Mouse (Mus musculus): ENCODE data around the gene Ssr2. TPM values are rescaled to one million over a fixed set of nuclear protein-coding genes. Genes with fewer than 3 reads are reported as not detected.
A peak's percentile ranks its signal among the peaks of the same experiment; 100 is the strongest.

Gene Ssr2
- polyA plus RNA-seq, 1 experiment from 2014 or later = 307 TPM

GRCm38 (mm10) chr3:88546674-88547418 is 28.8 kb upstream of the Ssr2 start:
- 59% methylated on average over 6 of the region's 6 CpGs for WGBS
- H3K9ac ChIP-seq (ENCODE audit: low read length) = peak overlapping the region; percentile 36; the same call in 1 of the 2 replicates
- no peaks in the 10 kb centered on the region for H3K9me3 ChIP-seq (replicated peaks; ENCODE audit: control insufficient read depth, low read length)
- H3K4me2 ChIP-seq (ENCODE audit: low read depth, low read length) = peak overlapping the region; percentile 50
- 0 out of 2 replicates have a peak, but pooled peaks have one; percentile 38 for ATAC-seq (ENCODE audit: insufficient read depth, low FRiP score)
- peak overlapping the region; percentile 70 for H3K27ac ChIP-seq (ENCODE audit: low read length)
- no peaks in the 10 kb centered on the region for H3K36me3 ChIP-seq (ENCODE audit: control insufficient read depth, insufficient read depth, low read length)
- no peaks in the 10 kb centered on the region for H3K27me3 ChIP-seq (ENCODE audit: control insufficient read depth, insufficient read depth, low read length)
- peak overlapping the region; percentile 33 for H3K4me3 ChIP-seq (replicated peaks; ENCODE audit: low read length)
- H3K4me1 ChIP-seq (ENCODE audit: control insufficient read depth, insufficient read depth, low read length) = peaks cover 8% of the 10 kb centered on the region; the same call in 1 of the 2 replicates

GRCm38 (mm10) chr3:88548180-88548917 is 27.3 kb upstream of the Ssr2 start, which contains the start of gene Rab25:
Rab25 (minus strand) TSS chr3:88548300.
- Histone ChIP-seq H3K36me3 (ENCODE audit: control insufficient read depth, insufficient read depth, low read length) (no peaks in the 10 kb centered on the region), H3K4me1 (ENCODE audit: control insufficient read depth, insufficient read depth, low read length) (peaks cover 11% of the 10 kb centered on the region), H3K9me3 (replicated peaks; ENCODE audit: control insufficient read depth, low read length) (no peaks in the 10 kb centered on the region), H3K27ac (ENCODE audit: low read length) (peak within 1 kb of the TSS; percentile 86), H3K9ac (ENCODE audit: low read length) (peak within 1 kb of the TSS; percentile 63), H3K27me3 (ENCODE audit: control insufficient read depth, insufficient read depth, low read length) (no peaks in the 10 kb centered on the region), H3K4me2 (ENCODE audit: low read depth, low read length) (peak within 1 kb of the TSS; percentile 50), H3K4me3 (replicated peaks; ENCODE audit: low read length) (peak within 1 kb of the TSS; percentile 44)
- peak; percentile 55 for ATAC-seq (ENCODE audit: insufficient read depth, low FRiP score)
- 34% methylated on average over 18 of the region's 18 CpGs for WGBS

DNA sequence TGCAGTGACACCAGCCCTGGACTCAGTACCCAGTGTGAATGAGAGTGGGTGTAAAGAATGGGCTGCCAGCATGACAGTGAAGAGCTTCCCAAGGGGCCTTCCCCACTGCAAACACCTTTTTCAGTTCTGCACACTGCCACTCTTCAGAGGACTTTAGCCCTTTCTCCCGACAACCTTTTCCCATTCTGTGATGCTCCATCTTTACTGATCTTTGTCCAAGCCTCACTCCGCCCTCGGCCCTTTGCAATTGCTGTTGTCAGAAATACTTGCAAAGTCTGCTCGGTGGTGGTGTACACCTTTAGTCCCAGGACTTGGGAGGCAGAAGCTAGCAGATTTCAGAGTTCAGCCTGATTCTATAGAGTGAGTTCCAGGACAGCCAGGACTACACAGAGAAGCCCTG is 24.1 kb upstream of the Ssr2 start:
- WGBS = 80% methylated on average over 4 of the region's 4 CpGs
- H3K27me3 ChIP-seq (ENCODE audit: control insufficient read depth, insufficient read depth, low read length) = no peaks in the 10 kb centered on the region
- no peak for ATAC-seq (ENCODE audit: insufficient read depth, low FRiP score)
- H3K36me3 ChIP-seq (ENCODE audit: control insufficient read depth, insufficient read depth, low read length) = no peaks in the 10 kb centered on the region
- peak overlapping the region; percentile 67 for H3K4me3 ChIP-seq (replicated peaks; ENCODE audit: low read length)
- peaks cover 20% of the 10 kb centered on the region for H3K4me1 ChIP-seq (ENCODE audit: control insufficient read depth, insufficient read depth, low read length)
- peak overlapping the region; percentile 86; the same call in 1 of the 2 replicates for H3K9ac ChIP-seq (ENCODE audit: low read length)
- H3K4me2 ChIP-seq (ENCODE audit: low read depth, low read length) = peak overlapping the region; percentile 87
- no peak overlapping the region for H3K27ac ChIP-seq (ENCODE audit: low read length)
- no peaks in the 10 kb centered on the region for H3K9me3 ChIP-seq (replicated peaks; ENCODE audit: control insufficient read depth, low read length)

DNA sequence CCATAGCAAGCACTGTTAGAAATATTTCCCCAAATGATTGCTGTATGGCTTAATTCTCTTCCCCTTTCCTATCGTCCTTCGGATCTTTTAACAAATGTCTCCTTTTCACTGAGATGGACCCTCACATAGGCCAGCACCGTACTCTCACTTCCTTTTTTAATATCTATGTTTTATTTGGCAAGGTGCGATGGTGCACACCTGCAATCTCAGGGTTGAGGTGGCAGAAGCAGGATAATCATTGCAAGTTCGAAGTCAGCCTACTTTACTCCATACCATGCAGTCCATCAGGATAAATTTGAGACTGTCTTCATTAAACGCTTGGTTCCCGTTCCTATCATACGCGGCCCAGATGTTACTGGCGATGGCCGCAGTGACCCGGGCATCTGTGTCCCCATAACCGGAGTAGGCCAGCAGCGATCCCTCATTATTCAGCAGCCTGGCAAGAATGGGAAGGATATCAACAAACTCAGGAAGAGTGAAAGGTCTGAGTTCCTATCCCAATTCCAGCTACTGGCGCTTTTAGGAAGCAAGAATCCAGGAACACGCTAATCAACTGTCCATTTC is 23.5 kb upstream of the Ssr2 start:
- H3K4me1 ChIP-seq (ENCODE audit: control insufficient read depth, insufficient read depth, low read length) = peaks cover 20% of the 10 kb centered on the region
- peak overlapping the region; percentile 99 for H3K27ac ChIP-seq (ENCODE audit: low read length)
- H3K4me2 ChIP-seq (ENCODE audit: low read depth, low read length) = peak overlapping the region; percentile 87
- H3K36me3 ChIP-seq (ENCODE audit: control insufficient read depth, insufficient read depth, low read length) = no peaks in the 10 kb centered on the region; the same call in 1 of the 2 replicates
- H3K27me3 ChIP-seq (ENCODE audit: control insufficient read depth, insufficient read depth, low read length) = no peaks in the 10 kb centered on the region
- peak overlapping the region; percentile 86 for H3K9ac ChIP-seq (ENCODE audit: low read length)
- 14% methylated on average over 16 of the region's 16 CpGs for WGBS
- no peaks in the 10 kb centered on the region for H3K9me3 ChIP-seq (replicated peaks; ENCODE audit: control insufficient read depth, low read length)
- no peak for ATAC-seq (ENCODE audit: insufficient read depth, low FRiP score)
- H3K4me3 ChIP-seq (replicated peaks; ENCODE audit: low read length) = peak overlapping the region; percentile 67

- peak within 1 kb of the TSS; percentile 67 for H3K4me3 ChIP-seq (replicated peaks; ENCODE audit: low read length)
- H3K4me2 ChIP-seq (ENCODE audit: low read depth, low read length) = peak within 1 kb of the TSS; percentile 87
- H3K9ac ChIP-seq (ENCODE audit: low read length) = peak within 1 kb of the TSS; percentile 86
- no peaks in the 10 kb centered on the region for H3K27me3 ChIP-seq (ENCODE audit: control insufficient read depth, insufficient read depth, low read length)
- peak within 1 kb of the TSS; percentile 99 for H3K27ac ChIP-seq (ENCODE audit: low read length)
- peaks cover 20% of the 10 kb centered on the region for H3K4me1 ChIP-seq (ENCODE audit: control insufficient read depth, insufficient read depth, low read length)
- H3K36me3 ChIP-seq (ENCODE audit: control insufficient read depth, insufficient read depth, low read length) = no peaks in the 10 kb centered on the region; the same call in 1 of the 2 replicates
- ATAC-seq (ENCODE audit: insufficient read depth, low FRiP score) = peak; percentile 90
- under 1% methylated on average over 48 of the region's 48 CpGs for WGBS
- no peaks in the 10 kb centered on the region for H3K9me3 ChIP-seq (replicated peaks; ENCODE audit: control insufficient read depth, low read length)
Measured at GRCm38 (mm10) chr3:88552676-88553524, 22.8 kb upstream of the Ssr2 start, which contains the start of gene Lamtor2. Lamtor2 (minus strand) TSS chr3:88553074.

GRCm38 (mm10) chr3:88553525-88553879 is 22.2 kb upstream of the Ssr2 start, which contains the start of gene Ubqln4:
Ubqln4 (plus strand) TSS chr3:88553758.
- ATAC-seq (ENCODE audit: insufficient read depth, low FRiP score) = peak; percentile 91
- Histone ChIP-seq H3K27me3 (ENCODE audit: control insufficient read depth, insufficient read depth, low read length) (no peaks in the 10 kb centered on the region), H3K36me3 (ENCODE audit: control insufficient read depth, insufficient read depth, low read length) (peaks cover 4% of the 10 kb centered on the region), H3K4me1 (ENCODE audit: control insufficient read depth, insufficient read depth, low read length) (peaks cover 20% of the 10 kb centered on the region), H3K4me3 (replicated peaks; ENCODE audit: low read length) (peak within 1 kb of the TSS; percentile 67), H3K4me2 (ENCODE audit: low read depth, low read length) (peak within 1 kb of the TSS; percentile 87), H3K9ac (ENCODE audit: low read length) (peak within 1 kb of the TSS; percentile 86), H3K27ac (ENCODE audit: low read length) (peak within 1 kb of the TSS; percentile 99), H3K9me3 (replicated peaks; ENCODE audit: control insufficient read depth, low read length) (no peaks in the 10 kb centered on the region)
- WGBS = under 1% methylated on average over 36 of the region's 37 CpGs

- H3K36me3 ChIP-seq (ENCODE audit: control insufficient read depth, insufficient read depth, low read length) = peaks cover 5% of the 10 kb centered on the region
- H3K27ac ChIP-seq (ENCODE audit: low read length) = peak overlapping the region; percentile 99
- peak overlapping the region; percentile 87 for H3K4me2 ChIP-seq (ENCODE audit: low read depth, low read length)
- H3K27me3 ChIP-seq (ENCODE audit: control insufficient read depth, insufficient read depth, low read length) = no peaks in the 10 kb centered on the region
- WGBS = under 1% methylated on average over 41 of the region's 41 CpGs
- peak overlapping the region; percentile 85 for H3K9ac ChIP-seq (ENCODE audit: low read length)
- no peaks in the 10 kb centered on the region for H3K9me3 ChIP-seq (replicated peaks; ENCODE audit: control insufficient read depth, low read length)
- peak; percentile 20 for ATAC-seq (ENCODE audit: insufficient read depth, low FRiP score)
- peak overlapping the region; percentile 67 for H3K4me3 ChIP-seq (replicated peaks; ENCODE audit: low read length)
- H3K4me1 ChIP-seq (ENCODE audit: control insufficient read depth, insufficient read depth, low read length) = peaks cover 20% of the 10 kb centered on the region
Measured at GRCm38 (mm10) chr3:88553880-88554586, 21.6 kb upstream of the Ssr2 start.

DNA sequence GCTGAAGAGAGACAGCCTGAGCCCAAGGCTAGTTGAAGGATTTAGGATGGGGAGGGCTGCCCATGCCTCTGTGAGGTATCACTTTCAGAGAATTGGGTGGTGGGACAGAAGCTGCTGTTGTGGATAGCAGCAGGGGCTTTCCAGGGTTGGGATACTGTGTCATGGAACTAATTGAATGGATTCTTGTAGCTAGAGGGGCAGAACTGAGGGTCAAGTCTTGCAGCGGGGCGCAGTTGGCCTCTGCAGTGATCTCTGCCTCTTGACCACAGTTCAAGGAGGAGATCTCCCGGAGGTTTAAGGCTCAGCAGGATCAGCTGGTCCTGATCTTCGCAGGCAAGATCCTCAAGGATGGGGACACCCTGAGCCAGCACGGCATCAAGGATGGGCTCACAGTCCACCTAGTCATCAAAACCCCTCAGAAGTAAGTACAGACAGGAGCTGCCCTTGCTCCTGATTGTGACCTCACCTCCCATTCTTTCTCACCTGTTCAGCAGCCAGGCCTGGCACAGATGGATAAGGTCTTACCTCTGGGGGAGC is 20.5 kb upstream of the Ssr2 start:
- H3K4me1 ChIP-seq (ENCODE audit: control insufficient read depth, insufficient read depth, low read length) = peaks cover 20% of the 10 kb centered on the region
- H3K27me3 ChIP-seq (ENCODE audit: control insufficient read depth, insufficient read depth, low read length) = no peaks in the 10 kb centered on the region
- 90% methylated on average over 5 of the region's 5 CpGs for WGBS
- H3K9ac ChIP-seq (ENCODE audit: low read length) = 0 out of 2 replicates have a peak overlapping the region, but pooled peaks have one; percentile 6
- H3K9me3 ChIP-seq (replicated peaks; ENCODE audit: control insufficient read depth, low read length) = no peaks in the 10 kb centered on the region
- no peak overlapping the region for H3K4me3 ChIP-seq (replicated peaks; ENCODE audit: low read length)
- peaks cover 12% of the 10 kb centered on the region for H3K36me3 ChIP-seq (ENCODE audit: control insufficient read depth, insufficient read depth, low read length)
- H3K27ac ChIP-seq (ENCODE audit: low read length) = no peak overlapping the region
- no peak for ATAC-seq (ENCODE audit: insufficient read depth, low FRiP score)
- peak overlapping the region; percentile 87; the same call in 1 of the 2 replicates for H3K4me2 ChIP-seq (ENCODE audit: low read depth, low read length)
